Mouse (Mus musculus): Measurements from ENCODE around the gene Tcerg1l.

DNA sequence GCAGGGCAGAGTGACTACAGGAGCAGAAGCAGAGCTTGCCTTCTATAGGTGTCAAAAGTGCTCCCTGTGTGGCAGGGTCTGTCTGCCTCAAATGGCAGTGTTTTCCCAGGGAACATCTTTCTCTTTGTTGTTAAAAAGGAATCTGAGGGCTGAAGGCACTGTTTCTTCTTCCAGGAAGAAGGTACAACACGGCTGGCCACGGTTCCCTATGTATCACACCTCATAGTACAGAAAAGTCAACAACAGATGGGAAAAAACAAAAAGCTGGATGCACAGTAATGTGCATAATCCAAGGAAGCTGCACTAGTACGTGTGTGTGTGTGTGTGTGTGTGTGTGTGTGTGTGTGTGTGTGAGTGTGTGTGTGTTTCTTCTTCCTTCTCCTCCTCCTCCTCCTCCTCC lies 215.3 kb downstream of the Tcerg1l start:
- TF ChIP-seq POLR2A (IDR thresholded peaks at IDR 0.05; ENCODE audit: extremely low read depth, insufficient read depth, low read length), result no peak
- TF ChIP-seq CTCF (IDR thresholded peaks at IDR 0.05; ENCODE audit: extremely low read depth, insufficient read depth, low read length), result no peak

All from cortical plate, adult 2 months (tissue).